ENCODE assay signal across 13 mouse cellular contexts in genomic region chr1:174701835-174702234, GRCm38 (mm10).
DNase-seq lines count a peak whose midpoint lies in the region; ATAC-seq lines count a peak whose summit lies in the region.
"Had no signal": no experiment of that assay in that cellular context is flagged by ENCODE, and none has a peak within 500 bp of the region (broad histone marks: within the 10 kb centered on the region; RNA-seq: fewer than 3 reads in every experiment).

No protein-coding gene starts in this region.

- H3K9ac ChIP-seq in midbrain, embryonic 13.5 days (replicated peaks), result no peak overlapping the region
- no peak overlapping the region for H3K9ac ChIP-seq in embryonic facial prominence, embryonic 15.5 days
- H3K9ac ChIP-seq in neural tube, embryonic 13.5 days, result no peak overlapping the region
- H3K9ac ChIP-seq: liver, embryonic 15.5 days had no signal

- no peak overlapping the region for H3K4me2 ChIP-seq in midbrain, embryonic 13.5 days (replicated peaks)
- no peak overlapping the region for H3K4me2 ChIP-seq in embryonic facial prominence, embryonic 15.5 days (replicated peaks)
- no peak overlapping the region for H3K4me2 ChIP-seq in neural tube, embryonic 13.5 days
- H3K4me2 ChIP-seq: liver, embryonic 15.5 days had no signal

- H3K4me3 ChIP-seq in midbrain, embryonic 13.5 days (replicated peaks), result no peak overlapping the region
- H3K4me3 ChIP-seq in midbrain, embryonic 10.5 days, result no peak overlapping the region
- no peak overlapping the region for H3K4me3 ChIP-seq in embryonic facial prominence, embryonic 15.5 days (replicated peaks)
- H3K4me3 ChIP-seq in neural tube, embryonic 13.5 days, result no peak overlapping the region
- H3K4me3 ChIP-seq: gastrocnemius, adult 2 months; liver, embryonic 15.5 days had no signal

- 74% methylated on average over 5 of the region's 5 CpGs for WGBS in midbrain, embryonic 13.5 days
- 93% methylated on average over 5 of the region's 5 CpGs for WGBS in midbrain, embryonic 10.5 days
- WGBS in embryonic facial prominence, embryonic 15.5 days, result 61% methylated on average over 5 of the region's 5 CpGs
- 52% methylated on average over 5 of the region's 5 CpGs for WGBS in neural tube, embryonic 13.5 days

- no peaks in the 10 kb centered on the region for H3K27me3 ChIP-seq in midbrain, embryonic 13.5 days
- no peaks in the 10 kb centered on the region for H3K27me3 ChIP-seq in midbrain, embryonic 10.5 days (ENCODE audit: low read depth, poor library complexity, severe bottlenecking)
- H3K27me3 ChIP-seq in embryonic facial prominence, embryonic 15.5 days, result no peaks in the 10 kb centered on the region
- H3K27me3 ChIP-seq in neural tube, embryonic 13.5 days, result no peaks in the 10 kb centered on the region
- H3K27me3 ChIP-seq: liver, embryonic 15.5 days had no signal

- peaks cover 22% of the 10 kb centered on the region for H3K36me3 ChIP-seq in midbrain, embryonic 13.5 days
- H3K36me3 ChIP-seq in midbrain, embryonic 10.5 days, result peaks cover 55% of the 10 kb centered on the region
- H3K36me3 ChIP-seq in embryonic facial prominence, embryonic 15.5 days, result no peaks in the 10 kb centered on the region
- peaks cover 3% of the 10 kb centered on the region; the same call in 1 of the 2 replicates for H3K36me3 ChIP-seq in neural tube, embryonic 13.5 days
- H3K36me3 ChIP-seq: liver, embryonic 15.5 days had no signal

- ATAC-seq in midbrain, embryonic 13.5 days, result 0 out of 2 replicates have a peak, but pooled peaks have one; percentile 24
- ATAC-seq in embryonic facial prominence, embryonic 15.5 days (ENCODE audit: insufficient number of reproducible peaks, low FRiP score, low TSS enrichment, low read depth), result peak; percentile 24; the same call in 1 of the 2 replicates
- ATAC-seq in neural tube, embryonic 13.5 days (ENCODE audit: low read depth), result peak; percentile 76
- ATAC-seq: forebrain, embryonic 16.5 days had no signal

- DNase-seq in heart, adult 11 months, result peak; percentile 41
- no peak for DNase-seq in heart, adult 18-20 months
- no peak for DNase-seq in midbrain, embryonic 10.5 days (ENCODE audit: low spot score)
- no peak for DNase-seq in frontal cortex, postnatal 10 days (ENCODE audit: low spot score in 2 of 2)
- DNase-seq: adrenal gland, postnatal 10 days; gastrocnemius, adult 2 months; kidney, adult 8-10 months; kidney, postnatal 4 days had no signal

- H3K27ac ChIP-seq in midbrain, embryonic 13.5 days, result no peak overlapping the region
- H3K27ac ChIP-seq in midbrain, embryonic 10.5 days (replicated peaks), result no peak overlapping the region
- H3K27ac ChIP-seq in embryonic facial prominence, embryonic 15.5 days (replicated peaks), result no peak overlapping the region
- H3K27ac ChIP-seq in neural tube, embryonic 13.5 days (replicated peaks), result no peak overlapping the region; the same call in 1 of the 2 replicates
- H3K27ac ChIP-seq: gastrocnemius, adult 2 months; liver, embryonic 15.5 days had no signal

- H3K4me1 ChIP-seq in midbrain, embryonic 13.5 days (replicated peaks), result no peaks in the 10 kb centered on the region
- H3K4me1 ChIP-seq in midbrain, embryonic 10.5 days, result no peaks in the 10 kb centered on the region
- H3K4me1 ChIP-seq in embryonic facial prominence, embryonic 15.5 days, result no peaks in the 10 kb centered on the region
- H3K4me1 ChIP-seq in neural tube, embryonic 13.5 days (replicated peaks), result peaks cover 6% of the 10 kb centered on the region
- H3K4me1 ChIP-seq: liver, embryonic 15.5 days had no signal

- H3K9me3 ChIP-seq in midbrain, embryonic 13.5 days, result no peaks in the 10 kb centered on the region
- H3K9me3 ChIP-seq in midbrain, embryonic 10.5 days (replicated peaks), result no peaks in the 10 kb centered on the region
- no peaks in the 10 kb centered on the region for H3K9me3 ChIP-seq in embryonic facial prominence, embryonic 15.5 days (replicated peaks)
- H3K9me3 ChIP-seq in neural tube, embryonic 13.5 days, result no peaks in the 10 kb centered on the region
- H3K9me3 ChIP-seq: liver, embryonic 15.5 days had no signal

Comparison
In these comparisons a context has a peak if more than half of its experiments do, and no peak if none do; other contexts are left out.
1. ATAC-seq: peak in every context shown above with its lines; median percentile 76 in neural tube, embryonic 13.5 days; 24 in midbrain, embryonic 13.5 days; 24 in embryonic facial prominence, embryonic 15.5 days.